Mouse (Mus musculus) G1E-ER4 (cell line): ENCODE measurements around the gene 9930104L06Rik. TPM values are rescaled to one million over a fixed set of nuclear protein-coding genes. Genes with fewer than 3 reads are reported as not detected.

Experiments used
- GATA1 ChIP-seq: IDR thresholded peaks from one replicate; pipeline ENCODE4 v1.8.0; 2012; ENCODE audit warnings: low read length, inconsistent platforms
- polyA plus RNA-seq: library from polyadenylated mRNA; stranded (reverse); fragments of >175 nt; gene quantifications from 2 replicates; pipeline ENCODE4 v1.2.3, GENCODE M21; 2012

The 9930104L06Rik gene
- polyA plus RNA-seq, 1 experiment: 3.3 TPM

- TF ChIP-seq GATA1: no peak
These were observed 47.2 kb downstream of the 9930104L06Rik start for GRCm38 (mm10) chr4:124983893-124984526.

GRCm38 (mm10) chr4:124984871-124985670 is 48.2 kb downstream of the 9930104L06Rik start:
- no peak for TF ChIP-seq GATA1

DNA sequence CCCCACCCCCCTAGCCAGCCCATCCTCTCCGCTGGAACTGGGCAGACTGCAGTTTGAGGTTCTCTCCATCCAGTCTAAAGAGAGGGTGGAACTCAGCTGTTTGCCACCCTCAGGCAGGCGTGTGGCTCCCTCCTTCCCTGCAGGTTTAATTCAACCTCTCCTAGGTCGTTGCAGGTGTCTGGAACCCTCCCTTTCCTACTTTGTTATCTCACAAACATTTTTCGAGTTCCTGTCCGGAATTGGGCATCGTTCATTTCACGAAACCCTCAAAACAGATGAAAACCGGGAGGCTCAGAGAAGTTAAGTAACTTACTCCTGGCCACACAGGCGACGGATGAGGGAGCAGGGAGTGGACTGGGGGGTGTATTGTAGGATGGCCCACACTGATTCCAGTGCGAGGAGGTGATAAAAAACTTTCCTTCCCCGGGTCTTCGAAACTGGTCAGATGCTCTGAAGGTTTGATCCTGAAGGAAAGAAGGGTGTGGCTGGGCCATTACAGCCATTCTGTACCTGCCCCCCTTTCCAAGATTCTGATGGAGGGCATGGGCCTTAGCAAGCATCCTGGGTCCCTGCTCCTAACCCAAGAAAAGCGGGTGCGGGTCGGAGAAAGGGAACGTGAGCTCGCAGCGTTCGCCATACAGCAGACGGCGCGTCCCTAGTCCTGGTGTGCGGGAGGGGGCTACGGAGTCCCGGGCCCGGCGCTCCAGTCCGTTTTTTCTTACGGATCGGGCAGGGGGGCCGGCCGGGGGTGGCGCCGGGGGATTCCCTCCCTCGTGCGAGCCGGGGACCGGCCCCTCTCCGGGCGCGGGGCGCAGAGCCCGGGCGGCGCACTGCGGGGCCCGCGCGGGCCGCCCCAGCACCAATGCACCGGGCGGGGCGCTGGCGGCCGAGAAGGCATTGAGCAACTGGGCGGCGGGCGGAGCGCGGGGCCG is 49.1 kb downstream of the 9930104L06Rik start, which contains the start of gene Rspo1:
TSS of gene Rspo1 (plus strand) at position 760 of the 932 bp plus-strand sequence.
- TF ChIP-seq GATA1: no peak

- TF ChIP-seq GATA1: no peak
These were observed 50.2 kb downstream of the 9930104L06Rik start for GRCm38 (mm10) chr4:124986739-124987710.

GRCm38 (mm10) chr4:124987711-124988097 is 50.9 kb downstream of the 9930104L06Rik start:
- TF ChIP-seq GATA1: no peak

GRCm38 (mm10) chr4:124988382-124988781 is 51.5 kb downstream of the 9930104L06Rik start:
- no peak for TF ChIP-seq GATA1

GRCm38 (mm10) chr4:124989787-124990253 is 53.0 kb downstream of the 9930104L06Rik start:
- no peak for TF ChIP-seq GATA1

DNA sequence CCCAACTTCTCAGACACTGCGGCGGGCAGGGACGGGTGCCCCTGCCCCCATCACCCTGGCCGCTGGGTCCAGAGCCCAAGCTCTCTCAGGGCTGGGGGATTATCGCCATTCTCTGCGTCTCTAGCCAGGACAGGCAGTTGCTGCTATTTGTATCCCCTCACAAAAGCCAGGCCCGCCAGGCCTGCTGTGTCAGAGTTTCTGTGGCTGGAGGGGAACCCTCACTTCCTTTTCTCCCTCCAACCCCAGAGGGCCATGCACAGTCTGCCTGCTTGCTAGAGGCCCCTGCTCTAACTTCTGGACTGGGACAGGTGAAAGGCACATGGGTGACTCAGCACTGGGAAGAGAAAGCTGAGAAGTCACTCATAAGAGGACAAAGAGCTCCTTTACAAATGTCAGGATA is 53.5 kb downstream of the 9930104L06Rik start:
- TF ChIP-seq GATA1: no peak

Other genes with a start within 250 kb of the 9930104L06Rik start
- 10.1 and 14.1 TPM in 2 replicates for gene Utp11, start 243.4 kb upstream of the 9930104L06Rik start, polyA plus RNA-seq
- 18.8 and 25.3 TPM in 2 replicates for gene Fhl3, start 236.3 kb upstream of the 9930104L06Rik start, polyA plus RNA-seq
- 56.8 and 79.8 TPM in 2 replicates for gene Sf3a3, start 222.3 kb upstream of the 9930104L06Rik start, polyA plus RNA-seq
- gene Inpp5b, start 195.2 kb upstream of the 9930104L06Rik start, polyA plus RNA-seq: 40.9 and 45.9 TPM in 2 replicates
- gene Mtf1, start 134.9 kb upstream of the 9930104L06Rik start, polyA plus RNA-seq: 6.9 and 7.6 TPM in 2 replicates
- gene Yrdc, start 86.4 kb upstream of the 9930104L06Rik start, polyA plus RNA-seq: 19.9 and 24.9 TPM in 2 replicates
- gene 1110065P20Rik, start 85.9 kb upstream of the 9930104L06Rik start, polyA plus RNA-seq: 34.7 and 41.4 TPM in 2 replicates
- gene Maneal, start 74.9 kb upstream of the 9930104L06Rik start, polyA plus RNA-seq: not detected in 2 replicates
- not detected in 2 replicates for gene Epha10, start 56.1 kb upstream of the 9930104L06Rik start, polyA plus RNA-seq
- 166 and 199 TPM in 2 replicates for gene Cdca8, start 2.3 kb downstream of the 9930104L06Rik start, polyA plus RNA-seq
- gene Rspo1, start 49.4 kb downstream of the 9930104L06Rik start, polyA plus RNA-seq: not detected in 2 replicates
- gene Gnl2, start 79.5 kb downstream of the 9930104L06Rik start, polyA plus RNA-seq: 75.8 and 89.1 TPM in 2 replicates
- not detected in 2 replicates for gene Dnali1, start 128.7 kb downstream of the 9930104L06Rik start, polyA plus RNA-seq
- gene Snip1, start 129.6 kb downstream of the 9930104L06Rik start, polyA plus RNA-seq: 42.1 and 48.7 TPM in 2 replicates
- gene Meaf6, start 148.1 kb downstream of the 9930104L06Rik start, polyA plus RNA-seq: 72.3 and 115 TPM in 2 replicates
- 1.4 and 1.7 TPM in 2 replicates for gene Zc3h12a, start 190.8 kb downstream of the 9930104L06Rik start, polyA plus RNA-seq